Mouse (Mus musculus): ENCODE measurements around the gene Mepe. TPM values are rescaled to one million over a fixed set of nuclear protein-coding genes. Genes with fewer than 3 reads are reported as not detected.

Gene Mepe
- polyA plus RNA-seq, 1 experiment from 2014 or later, result not detected

GRCm38 (mm10) chr5:104333643-104334042 is 8.5 kb downstream of the Mepe start:
- ATAC-seq (ENCODE audit: insufficient number of reproducible peaks, low FRiP score), result no peak
- no peaks in the 10 kb centered on the region for H3K4me1 ChIP-seq (replicated peaks)
- 72% methylated on average over 6 of the region's 6 CpGs for WGBS

GRCm38 (mm10) chr5:104334516-104334915 is 9.4 kb downstream of the Mepe start:
- no peaks in the 10 kb centered on the region for H3K4me1 ChIP-seq (replicated peaks)
- H3K27me3 ChIP-seq (replicated peaks), result peaks cover 11% of the 10 kb centered on the region; the same call in 1 of the 2 replicates
- 76% methylated on average over 14 of the region's 14 CpGs for WGBS
- no peak overlapping the region for H3K4me2 ChIP-seq
- H3K4me3 ChIP-seq, result no peak overlapping the region
- H3K9me3 ChIP-seq (replicated peaks), result 0 out of 2 replicates have a peak, but pooled peaks cover 3% of the 10 kb centered on the region
- H3K27ac ChIP-seq (ENCODE audit: poor library complexity, severe bottlenecking), result no peak overlapping the region
- no peaks in the 10 kb centered on the region for H3K36me3 ChIP-seq
- no peak overlapping the region for H3K9ac ChIP-seq
- ATAC-seq (ENCODE audit: insufficient number of reproducible peaks, low FRiP score), result no peak

More at GRCm38 (mm10) chr5:104333643-104334042, 8.5 kb downstream of the Mepe start:
- Histone ChIP-seq H3K36me3 (no peaks in the 10 kb centered on the region), H3K9ac (no peak overlapping the region), H3K4me2 (no peak overlapping the region), H3K27ac (ENCODE audit: poor library complexity, severe bottlenecking) (no peak overlapping the region), H3K9me3 (replicated peaks) (0 out of 2 replicates have a peak, but pooled peaks cover 3% of the 10 kb centered on the region), H3K27me3 (replicated peaks) (0 out of 2 replicates have a peak, but pooled peaks cover 11% of the 10 kb centered on the region), H3K4me3 (no peak overlapping the region)

GRCm38 (mm10) chr5:104335962-104336361 is 10.8 kb downstream of the Mepe start:
- Histone ChIP-seq H3K4me2 (no peak overlapping the region), H3K27me3 (replicated peaks) (peaks cover 9% of the 10 kb centered on the region; the same call in 1 of the 2 replicates), H3K27ac (ENCODE audit: poor library complexity, severe bottlenecking) (no peak overlapping the region), H3K36me3 (no peaks in the 10 kb centered on the region), H3K9me3 (replicated peaks) (0 out of 2 replicates have a peak, but pooled peaks cover 3% of the 10 kb centered on the region), H3K4me1 (replicated peaks) (no peaks in the 10 kb centered on the region), H3K9ac (no peak overlapping the region), H3K4me3 (no peak overlapping the region)
- WGBS, result 74% methylated on average over 5 of the region's 5 CpGs
- ATAC-seq (ENCODE audit: insufficient number of reproducible peaks, low FRiP score), result no peak

GRCm38 (mm10) chr5:104337491-104337890 is 12.4 kb downstream of the Mepe start:
- Histone ChIP-seq H3K4me2 (no peak overlapping the region), H3K36me3 (no peaks in the 10 kb centered on the region), H3K27ac (ENCODE audit: poor library complexity, severe bottlenecking) (no peak overlapping the region), H3K27me3 (replicated peaks) (peaks cover 3% of the 10 kb centered on the region; the same call in 1 of the 2 replicates), H3K9ac (no peak overlapping the region), H3K9me3 (replicated peaks) (no peaks in the 10 kb centered on the region), H3K4me1 (replicated peaks) (no peaks in the 10 kb centered on the region), H3K4me3 (no peak overlapping the region)
- ATAC-seq (ENCODE audit: insufficient number of reproducible peaks, low FRiP score), result no peak
- WGBS, result 83% methylated on average over 4 of the region's 4 CpGs

- Histone ChIP-seq H3K27me3 (replicated peaks) (peaks cover 3% of the 10 kb centered on the region; the same call in 1 of the 2 replicates), H3K4me2 (no peak overlapping the region), H3K36me3 (no peaks in the 10 kb centered on the region), H3K4me3 (no peak overlapping the region), H3K9me3 (replicated peaks) (no peaks in the 10 kb centered on the region), H3K27ac (ENCODE audit: poor library complexity, severe bottlenecking) (no peak overlapping the region), H3K4me1 (replicated peaks) (no peaks in the 10 kb centered on the region), H3K9ac (no peak overlapping the region)
- WGBS, result 79% methylated on average over 5 of the region's 5 CpGs
- ATAC-seq (ENCODE audit: insufficient number of reproducible peaks, low FRiP score), result no peak
Observed at GRCm38 (mm10) chr5:104339009-104339408, 13.9 kb downstream of the Mepe start.

GRCm38 (mm10) chr5:104339706-104340512 is 14.8 kb downstream of the Mepe start:
- H3K9me3 ChIP-seq (replicated peaks), result no peaks in the 10 kb centered on the region
- H3K27ac ChIP-seq (ENCODE audit: poor library complexity, severe bottlenecking), result no peak overlapping the region
- H3K4me2 ChIP-seq, result no peak overlapping the region
- no peak overlapping the region for H3K9ac ChIP-seq
- H3K36me3 ChIP-seq, result no peaks in the 10 kb centered on the region
- no peak overlapping the region for H3K4me3 ChIP-seq
- WGBS, result 23% methylated on average over 14 of the region's 14 CpGs
- H3K27me3 ChIP-seq (replicated peaks), result peaks cover 3% of the 10 kb centered on the region; the same call in 1 of the 2 replicates
- no peak for ATAC-seq (ENCODE audit: insufficient number of reproducible peaks, low FRiP score)
- H3K4me1 ChIP-seq (replicated peaks), result no peaks in the 10 kb centered on the region

- no peak overlapping the region for H3K4me2 ChIP-seq
- H3K27ac ChIP-seq (ENCODE audit: poor library complexity, severe bottlenecking), result no peak overlapping the region
- H3K4me1 ChIP-seq (replicated peaks), result no peaks in the 10 kb centered on the region
- no peak overlapping the region for H3K9ac ChIP-seq
- peaks cover 3% of the 10 kb centered on the region; the same call in 1 of the 2 replicates for H3K27me3 ChIP-seq (replicated peaks)
- no peak overlapping the region for H3K4me3 ChIP-seq
- no peak for ATAC-seq (ENCODE audit: insufficient number of reproducible peaks, low FRiP score)
- no peaks in the 10 kb centered on the region for H3K9me3 ChIP-seq (replicated peaks)
- 72% methylated on average over 4 of the region's 4 CpGs for WGBS
- no peaks in the 10 kb centered on the region for H3K36me3 ChIP-seq
Observed at GRCm38 (mm10) chr5:104340513-104340829, 15.3 kb downstream of the Mepe start.

GRCm38 (mm10) chr5:104342881-104343280 is 17.8 kb downstream of the Mepe start:
- Histone ChIP-seq H3K4me1 (replicated peaks) (no peaks in the 10 kb centered on the region), H3K4me2 (no peak overlapping the region), H3K27me3 (replicated peaks) (no peaks in the 10 kb centered on the region; the same call in 1 of the 2 replicates), H3K36me3 (no peaks in the 10 kb centered on the region), H3K9ac (no peak overlapping the region), H3K4me3 (no peak overlapping the region), H3K9me3 (replicated peaks) (no peaks in the 10 kb centered on the region), H3K27ac (ENCODE audit: poor library complexity, severe bottlenecking) (no peak overlapping the region)
- ATAC-seq (ENCODE audit: insufficient number of reproducible peaks, low FRiP score), result no peak
- WGBS, result 30% methylated on average over 6 of the region's 6 CpGs

GRCm38 (mm10) chr5:104344526-104345240 is 19.6 kb downstream of the Mepe start:
- no peak for ATAC-seq (ENCODE audit: insufficient number of reproducible peaks, low FRiP score)

GRCm38 (mm10) chr5:104345241-104345630 is 20.1 kb downstream of the Mepe start:
- no peaks in the 10 kb centered on the region for H3K36me3 ChIP-seq
- WGBS, result 76% methylated on average over 6 of the region's 6 CpGs
- no peak for ATAC-seq (ENCODE audit: insufficient number of reproducible peaks, low FRiP score)

More at GRCm38 (mm10) chr5:104344526-104345240, 19.6 kb downstream of the Mepe start:
- no peaks in the 10 kb centered on the region for H3K27me3 ChIP-seq (replicated peaks)
- H3K4me2 ChIP-seq, result no peak overlapping the region
- 57% methylated on average over 9 of the region's 9 CpGs for WGBS
- no peak overlapping the region for H3K27ac ChIP-seq (ENCODE audit: poor library complexity, severe bottlenecking)
- no peaks in the 10 kb centered on the region for H3K9me3 ChIP-seq (replicated peaks)
- H3K9ac ChIP-seq, result no peak overlapping the region
- H3K36me3 ChIP-seq, result no peaks in the 10 kb centered on the region
- H3K4me3 ChIP-seq, result no peak overlapping the region
- H3K4me1 ChIP-seq (replicated peaks), result no peaks in the 10 kb centered on the region

GRCm38 (mm10) chr5:104351041-104351440 is 25.9 kb downstream of the Mepe start:
- H3K4me3 ChIP-seq, result no peak overlapping the region
- H3K4me1 ChIP-seq (replicated peaks), result no peaks in the 10 kb centered on the region
- H3K9me3 ChIP-seq (replicated peaks), result no peaks in the 10 kb centered on the region
- no peak for ATAC-seq (ENCODE audit: insufficient number of reproducible peaks, low FRiP score)
- WGBS, result 62% methylated on average over 1 of the region's 1 CpGs
- no peak overlapping the region for H3K4me2 ChIP-seq
- H3K27me3 ChIP-seq (replicated peaks), result no peaks in the 10 kb centered on the region
- no peak overlapping the region for H3K9ac ChIP-seq
- H3K27ac ChIP-seq (ENCODE audit: poor library complexity, severe bottlenecking), result no peak overlapping the region
- no peaks in the 10 kb centered on the region for H3K36me3 ChIP-seq

More at GRCm38 (mm10) chr5:104345241-104345630, 20.1 kb downstream of the Mepe start:
- H3K27ac ChIP-seq (ENCODE audit: poor library complexity, severe bottlenecking), result no peak overlapping the region
- no peak overlapping the region for H3K4me3 ChIP-seq
- no peak overlapping the region for H3K9ac ChIP-seq
- no peaks in the 10 kb centered on the region for H3K4me1 ChIP-seq (replicated peaks)
- no peaks in the 10 kb centered on the region for H3K27me3 ChIP-seq (replicated peaks)
- H3K4me2 ChIP-seq, result no peak overlapping the region
- H3K9me3 ChIP-seq (replicated peaks), result no peaks in the 10 kb centered on the region

Data from heart, embryonic 12.5 days (tissue).